Mouse (Mus musculus) liver, embryonic 13.5 days (tissue): Measurements from ENCODE around the gene Cd86. TPM values are rescaled to one million over a fixed set of nuclear protein-coding genes. Genes with fewer than 3 reads are reported as not detected.

ENCODE experiments used
- ATAC-seq: fragments of 200-750 bp; cut with Nextera tagmentation; 2 replicates; pipeline ENCODE4 v1.8.0; 2017; ENCODE audit warnings: low read depth, mild to moderate bottlenecking, moderate number of reproducible peaks, moderate library complexity
- DNase-seq: peaks from one replicate; pipeline ENCODE4 v3.0.0; 2022
- H3K27ac ChIP-seq: fragments of 300-500 bp; sonication (generic); 2 replicates; pipeline ENCODE4 v1.5.1; 2015; ENCODE audit warnings: moderate library complexity, mild to moderate bottlenecking, inconsistent platforms
- H3K27me3 ChIP-seq: fragments of 300-500 bp; sonication (generic); 2 replicates; pipeline ENCODE4 v1.6.1; 2015; ENCODE audit warnings: mild to moderate bottlenecking, inconsistent platforms
- H3K36me3 ChIP-seq: fragments of 300-500 bp; sonication (generic); 2 replicates; pipeline ENCODE4 v1.6.1; 2015; ENCODE audit warnings: mild to moderate bottlenecking, inconsistent platforms
- H3K4me1 ChIP-seq: fragments of 300-500 bp; sonication (generic); replicated peaks from 2 replicates; pipeline ENCODE4 v1.6.1; 2015; ENCODE audit warnings: inconsistent platforms
- H3K4me2 ChIP-seq: fragments of 300-500 bp; sonication (generic); 2 replicates; pipeline ENCODE4 v1.6.1; 2015; ENCODE audit warnings: inconsistent platforms, mild to moderate bottlenecking, moderate library complexity
- H3K4me3 ChIP-seq: fragments of 300-500 bp; sonication (generic); replicated peaks from 2 replicates; pipeline ENCODE4 v1.5.1; 2015; ENCODE audit warnings: mild to moderate bottlenecking, inconsistent platforms
- H3K9ac ChIP-seq: fragments of 300-500 bp; sonication (generic); 2 replicates; pipeline ENCODE4 v1.6.1; 2015; ENCODE audit warnings: mild to moderate bottlenecking, inconsistent platforms
- H3K9me3 ChIP-seq: fragments of 300-500 bp; sonication (generic); replicated peaks from 2 replicates; pipeline ENCODE4 v1.6.1; 2016; ENCODE audit warnings: inconsistent platforms
- WGBS: fragments of 180-500 bp; shearing (Covaris S2); methylation state at CpG from one replicate; pipeline ENCODE4 v1.1.7; 2015; ENCODE audit not compliant: insufficient replicate concordance; 5-methylcytosine and 5-hydroxymethylcytosine counted together
- polyA plus RNA-seq: library from polyadenylated mRNA; unstranded; fragments of >200 nt; fragmentation: Nextera tagmentation; extraction: Ambion mirVana; gene quantifications from 2 replicates; pipeline ENCODE4 v1.2.1, GENCODE M21; 2015

Gene Cd86
- polyA plus RNA-seq, 1 experiment from 2014 or later: 5.2 TPM

DNA sequence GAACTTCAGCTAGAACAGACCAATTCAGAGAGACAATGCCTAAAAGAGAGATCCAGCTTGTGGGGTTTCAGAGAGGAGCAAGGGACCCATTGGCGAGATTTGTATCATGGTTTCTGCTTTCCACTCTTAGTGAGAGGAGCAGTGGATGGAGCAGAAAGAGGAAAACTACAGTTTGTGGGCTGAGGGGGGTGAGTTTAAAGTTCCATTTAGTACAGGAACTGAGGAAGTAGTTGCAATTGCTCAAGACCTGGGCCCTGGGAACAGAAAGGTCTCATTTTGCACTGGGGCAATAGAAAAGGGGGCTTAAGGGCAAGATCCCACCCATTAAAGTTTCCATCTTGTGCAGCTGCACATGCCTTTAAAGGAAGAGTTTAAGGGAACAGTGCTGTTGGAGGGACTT, 76.0 kb downstream of the Cd86 start:
- Histone ChIP-seq H3K9me3 (no peaks in the 10 kb centered on the region), H3K4me3 (no peak overlapping the region), H3K4me2 (no peak overlapping the region), H3K36me3 (no peaks in the 10 kb centered on the region), H3K9ac (no peak overlapping the region), H3K27ac (no peak overlapping the region), H3K27me3 (no peaks in the 10 kb centered on the region), H3K4me1 (no peaks in the 10 kb centered on the region)
- WGBS: 32% methylated on average over 1 of the region's 1 CpGs
- no peak for DNase-seq
- ATAC-seq: no peak

DNA sequence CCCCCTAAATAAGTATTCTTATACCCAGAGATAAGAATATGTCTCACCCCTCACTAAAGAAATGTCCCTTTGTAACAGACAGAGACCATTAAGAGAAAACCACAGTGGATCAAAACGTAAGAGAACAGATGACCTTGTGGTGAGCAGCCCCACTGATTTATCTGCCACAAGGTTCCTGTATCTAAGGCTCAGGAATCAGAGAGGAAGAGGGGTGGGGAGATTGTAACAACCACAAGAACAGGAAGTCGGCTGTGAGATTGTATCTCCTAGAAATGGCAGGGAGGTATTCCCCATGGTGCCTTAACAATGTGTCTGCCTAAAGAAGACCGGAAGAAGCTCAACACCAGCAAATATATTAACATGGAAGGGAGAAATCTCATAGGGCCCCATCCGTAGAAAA, 77.9 kb downstream of the Cd86 start:
- H3K36me3 ChIP-seq: no peaks in the 10 kb centered on the region
- 10% methylated on average over 4 of the region's 4 CpGs for WGBS
- H3K4me2 ChIP-seq: no peak overlapping the region
- H3K4me1 ChIP-seq: no peaks in the 10 kb centered on the region
- DNase-seq (no peak), ATAC-seq (no peak)
- H3K9ac ChIP-seq: no peak overlapping the region
- H3K27me3 ChIP-seq: no peaks in the 10 kb centered on the region
- no peak overlapping the region for H3K4me3 ChIP-seq
- H3K27ac ChIP-seq: no peak overlapping the region
- H3K9me3 ChIP-seq: no peaks in the 10 kb centered on the region

GRCm38 (mm10) chr16:36582073-36582472, 83.8 kb downstream of the Cd86 start:
- Histone ChIP-seq H3K4me3 (no peak overlapping the region), H3K27me3 (no peaks in the 10 kb centered on the region), H3K36me3 (no peaks in the 10 kb centered on the region), H3K9ac (no peak overlapping the region), H3K4me1 (no peaks in the 10 kb centered on the region), H3K27ac (no peak overlapping the region), H3K9me3 (no peaks in the 10 kb centered on the region), H3K4me2 (no peak overlapping the region)
- ATAC-seq (no peak), DNase-seq (no peak)
- 43% methylated on average over 3 of the region's 3 CpGs for WGBS

- no peaks in the 10 kb centered on the region for H3K36me3 ChIP-seq
- H3K4me1 ChIP-seq: no peaks in the 10 kb centered on the region
- no peak for ATAC-seq
- no peak overlapping the region for H3K9ac ChIP-seq
- no peaks in the 10 kb centered on the region for H3K9me3 ChIP-seq
- DNase-seq: no peak
- H3K4me2 ChIP-seq: no peak overlapping the region
- no peaks in the 10 kb centered on the region for H3K27me3 ChIP-seq
- 60% methylated on average over 8 of the region's 8 CpGs for WGBS
- H3K27ac ChIP-seq: no peak overlapping the region
- H3K4me3 ChIP-seq: no peak overlapping the region
Measured at GRCm38 (mm10) chr16:36571942-36572341, 93.9 kb downstream of the Cd86 start.

GRCm38 (mm10) chr16:36561386-36562338, 104.2 kb downstream of the Cd86 start, which contains the start of gene Casr:
Gene Casr (minus strand): TSS chr16:36562141.
- Histone ChIP-seq H3K9ac (no peak within 1 kb of the TSS), H3K27me3 (peaks cover 22% of the 10 kb centered on the region), H3K27ac (no peak within 1 kb of the TSS), H3K4me3 (no peak within 1 kb of the TSS), H3K36me3 (no peaks in the 10 kb centered on the region), H3K4me1 (no peaks in the 10 kb centered on the region), H3K4me2 (peak within 1 kb of the TSS; percentile 40), H3K9me3 (no peaks in the 10 kb centered on the region)
- no peak for ATAC-seq
- DNase-seq: no peak
- whole genome bisulfite sequencing: 5% methylated on average over 36 of the region's 36 CpGs

- DNase-seq (no peak), ATAC-seq (no peak)
- no peaks in the 10 kb centered on the region for H3K36me3 ChIP-seq
- no peaks in the 10 kb centered on the region for H3K9me3 ChIP-seq
- no peak overlapping the region for H3K9ac ChIP-seq
- H3K27me3 ChIP-seq: peaks cover 22% of the 10 kb centered on the region
- no peak overlapping the region for H3K4me3 ChIP-seq
- WGBS: 66% methylated on average over 6 of the region's 6 CpGs
- no peaks in the 10 kb centered on the region for H3K4me1 ChIP-seq
- no peak overlapping the region for H3K4me2 ChIP-seq
- H3K27ac ChIP-seq: no peak overlapping the region
Measured at GRCm38 (mm10) chr16:36559573-36559972, 106.3 kb downstream of the Cd86 start.

DNA sequence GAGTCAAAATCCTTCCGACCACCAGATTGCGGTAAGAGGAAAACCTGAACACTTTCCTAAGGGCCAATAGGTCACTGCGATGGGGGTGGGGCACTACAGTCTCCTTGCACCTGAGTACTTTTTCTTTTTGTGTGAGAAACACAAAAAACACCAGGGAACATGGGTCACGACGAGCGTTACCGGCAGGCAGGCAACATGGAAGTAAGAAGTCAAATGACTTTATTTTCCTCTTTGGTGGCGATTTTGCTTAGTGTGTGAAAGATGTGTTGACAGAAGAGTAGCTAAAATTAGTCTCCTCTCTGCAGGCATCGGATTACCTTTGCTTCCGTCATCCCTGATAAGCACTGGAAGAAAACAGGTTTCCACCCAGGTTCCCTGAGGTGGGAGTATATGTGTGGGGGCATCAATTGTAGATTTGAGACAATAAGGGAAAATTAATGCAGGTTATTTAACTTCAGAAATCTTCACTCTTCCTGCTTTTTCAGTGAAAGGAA, 110.2 kb downstream of the Cd86 start:
- WGBS: 64% methylated on average over 10 of the region's 10 CpGs
- Histone ChIP-seq H3K9ac (no peak overlapping the region), H3K4me1 (no peaks in the 10 kb centered on the region), H3K27ac (no peak overlapping the region), H3K27me3 (peaks cover 5% of the 10 kb centered on the region), H3K4me2 (no peak overlapping the region), H3K9me3 (no peaks in the 10 kb centered on the region), H3K4me3 (no peak overlapping the region), H3K36me3 (no peaks in the 10 kb centered on the region)
- ATAC-seq (no peak), DNase-seq (no peak)

Other genes with a start within 250 kb of the Cd86 start
- gene Stfa3, start 210.7 kb downstream of the Cd86 start, polyA plus RNA-seq: 14.4 and 18.7 TPM in 2 replicates
- gene Casr, start 103.9 kb downstream of the Cd86 start, polyA plus RNA-seq: not detected in 2 replicates
- gene Ildr1, start 27.9 kb upstream of the Cd86 start, polyA plus RNA-seq: 0.03 and 0.13 TPM in 2 replicates
- gene Slc15a2, start 118.9 kb upstream of the Cd86 start, polyA plus RNA-seq: 1.9 TPM in 2 replicates
- gene Iqcb1, start 162.3 kb upstream of the Cd86 start, polyA plus RNA-seq: 10.2 and 10.9 TPM in 2 replicates
- 0.41 and 0.59 TPM in 2 replicates for gene Eaf2, start 208.9 kb upstream of the Cd86 start, polyA plus RNA-seq
- gene Golgb1, start 209.1 kb upstream of the Cd86 start, polyA plus RNA-seq: 30.7 and 31.0 TPM in 2 replicates